Mouse (Mus musculus) ES-E14 (cell line): ENCODE measurements around the gene Evpl. TPM values are rescaled to one million over a fixed set of nuclear protein-coding genes. Genes with fewer than 3 reads are reported as not detected.

ENCODE experiments used
- DNase-seq: peaks from one replicate; pipeline ENCODE4 v3.0.0-alpha.2; 2013; ENCODE audit warnings: low read depth, low spot score
- H3K27ac ChIP-seq: 2 replicates; pipeline ENCODE4 v1.5.1; 2012; ENCODE audit warnings: low read depth, mild to moderate bottlenecking, low read length, moderate library complexity, mixed read lengths; ENCODE audit not compliant: poor library complexity, insufficient read depth, severe bottlenecking
- H3K36me3 ChIP-seq: 2 replicates; pipeline ENCODE4 v1.6.1; 2012; ENCODE audit warnings: mild to moderate bottlenecking, low read length, moderate library complexity, mixed read lengths; ENCODE audit not compliant: control insufficient read depth, poor library complexity, insufficient read depth, severe bottlenecking
- H3K4me1 ChIP-seq, 2 experiments: fragments of 150-350 bp in 1 of 2; sonication (generic) in 1 of 2; 2 replicates each; pipeline ENCODE4 v1.6.1; 2012; ENCODE audit warnings: low read length in 2 of 2, mild to moderate bottlenecking in 1 of 2, mixed read lengths in 1 of 2; ENCODE audit not compliant: control insufficient read depth in 2 of 2, insufficient read depth in 2 of 2, poor library complexity in 1 of 2
- H3K4me3 ChIP-seq, 2 experiments: fragments of 150-350 bp in 1 of 2; sonication (generic) in 1 of 2; 2 replicates each; pipeline ENCODE4 v1.5.1; 2012; ENCODE audit warnings: low read length in 2 of 2, low read depth in 1 of 2, mild to moderate bottlenecking in 1 of 2, mixed read lengths in 1 of 2; ENCODE audit not compliant: insufficient read depth in 1 of 2, poor library complexity in 1 of 2, severe bottlenecking in 1 of 2
- H3K9ac ChIP-seq: 2 replicates; pipeline ENCODE4 v1.6.1; 2012; ENCODE audit warnings: low read depth, mild to moderate bottlenecking, low read length, mixed read lengths; ENCODE audit not compliant: poor library complexity, insufficient read depth, severe bottlenecking
- H3K9me3 ChIP-seq: fragments of 150-350 bp; sonication (generic); 2 replicates; pipeline ENCODE4 v1.6.1; 2012; ENCODE audit warnings: low read depth, mild to moderate bottlenecking, low read length; ENCODE audit not compliant: control insufficient read depth, insufficient read depth
- CHD2 ChIP-seq: IDR thresholded peaks from 2 replicates; pipeline ENCODE4 v1.6.1; 2014; ENCODE audit warnings: mild to moderate bottlenecking, low read depth, low read length, inconsistent platforms
- HCFC1 ChIP-seq: IDR thresholded peaks from 2 replicates; pipeline ENCODE4 v1.6.1; 2012; ENCODE audit warnings: low read length, inconsistent platforms, borderline replicate concordance; ENCODE audit not compliant: insufficient read depth
- MAFK ChIP-seq: IDR thresholded peaks from 2 replicates; pipeline ENCODE4 v1.6.1; 2014; ENCODE audit warnings: mild to moderate bottlenecking, low read depth, low read length, inconsistent platforms; ENCODE audit not compliant: insufficient read depth
- ZC3H11A ChIP-seq: IDR thresholded peaks from 2 replicates; pipeline ENCODE4 v1.6.1; 2012; ENCODE audit warnings: low read depth, mild to moderate bottlenecking, inconsistent platforms, low read length, borderline replicate concordance
- ZNF384 ChIP-seq: IDR thresholded peaks from 2 replicates; pipeline ENCODE4 v1.6.1; 2012; ENCODE audit warnings: low read depth, low read length, inconsistent platforms
- in situ Hi-C, 2 experiments: fragments of 600-800 bp; cut with MboI; formaldehyde crosslinking; loops; one replicate each; pipeline ENCODE4 v1.15.1; 2025; ENCODE audit warnings: low sequenced_read_pairs in 2 of 2, inconsistent platforms in 1 of 2; ENCODE audit not compliant: unreplicated experiment in 2 of 2
- total RNA-seq: library from RNA; depleted of rRNA; stranded (reverse); fragments of 300-350 nt; gene quantifications from 2 replicates; pipeline ENCODE4 v1.2.3, GENCODE M21; 2012

Evpl gene
- total RNA-seq, 1 experiment, result 2.9 TPM

- H3K4me3 ChIP-seq, result peak overlapping the region in 1 of 2 experiments; percentile 24; a peak in 1 of 4 replicates
These were observed 3.9 kb upstream of the Evpl start for GRCm38 (mm10) chr11:116241744-116242235.

GRCm38 (mm10) chr11:116239797-116240196 lies 1.9 kb upstream of the Evpl start:
- DNase-seq, result no peak
- H3K4me1 ChIP-seq, result peaks cover 0 to 6% of the 10 kb centered on the region in 2 experiments; a peak in 1 of 4 replicates

More at GRCm38 (mm10) chr11:116241744-116242235, 3.9 kb upstream of the Evpl start:
- peak overlapping the region; percentile 27; the same call in 1 of the 2 replicates for H3K9ac ChIP-seq
- TF ChIP-seq ZC3H11A (no peak), HCFC1 (no peak), CHD2 (no peak), MAFK (no peak), ZNF384 (no peak)
- no peaks in the 10 kb centered on the region for H3K9me3 ChIP-seq
- no peak for DNase-seq
- peaks cover 23% of the 10 kb centered on the region for H3K36me3 ChIP-seq
- in situ Hi-C loops, result no loop called here
- peaks cover 2 to 12% of the 10 kb centered on the region in 2 experiments; a peak in 1 of 4 replicates for H3K4me1 ChIP-seq
- no peak overlapping the region for H3K27ac ChIP-seq

GRCm38 (mm10) chr11:116234901-116235300 lies 3.0 kb downstream of the Evpl start:
- DNase-seq, result no peak
- no peak for TF ChIP-seq HCFC1
- TF ChIP-seq MAFK, result no peak
- no peak for TF ChIP-seq ZNF384
- TF ChIP-seq CHD2, result no peak
- H3K36me3 ChIP-seq, result no peaks in the 10 kb centered on the region
- no peak overlapping the region for H3K27ac ChIP-seq
- in situ Hi-C loops, result no loop called here
- H3K4me1 ChIP-seq, result peaks cover 0 to 13% of the 10 kb centered on the region in 2 experiments; a peak in 3 of 4 replicates
- H3K4me3 ChIP-seq, result no peak overlapping the region
- no peaks in the 10 kb centered on the region for H3K9me3 ChIP-seq
- no peak overlapping the region for H3K9ac ChIP-seq

More at GRCm38 (mm10) chr11:116239797-116240196, 1.9 kb upstream of the Evpl start:
- Histone ChIP-seq H3K4me3 (no peak overlapping the region), H3K27ac (no peak overlapping the region), H3K9me3 (no peaks in the 10 kb centered on the region), H3K9ac (no peak overlapping the region), H3K36me3 (peaks cover 6% of the 10 kb centered on the region)
- no peak for TF ChIP-seq CHD2
- no peak for TF ChIP-seq HCFC1
- TF ChIP-seq ZNF384, result no peak
- TF ChIP-seq MAFK, result no peak
- TF ChIP-seq ZC3H11A, result no peak
- in situ Hi-C loops, result no loop called here

GRCm38 (mm10) chr11:116232427-116232826 lies 5.5 kb downstream of the Evpl start:
- peaks cover 0 to 14% of the 10 kb centered on the region in 2 experiments; a peak in 3 of 4 replicates for H3K4me1 ChIP-seq
- peak overlapping the region; percentile 23 for H3K9ac ChIP-seq
- no peaks in the 10 kb centered on the region for H3K9me3 ChIP-seq
- no peak for DNase-seq
- H3K36me3 ChIP-seq, result no peaks in the 10 kb centered on the region
- H3K4me3 ChIP-seq, result peak overlapping the region; percentile 39 to 51; a peak in 3 of 4 replicates
- TF ChIP-seq MAFK (no peak), ZC3H11A (no peak), CHD2 (no peak), HCFC1 (no peak), ZNF384 (no peak)
- in situ Hi-C loops, result no loop called here
- no peak overlapping the region for H3K27ac ChIP-seq
